Mouse (Mus musculus) limb, embryonic 12.5 days (tissue): ENCODE measurements at regions not wholly inside any gene's neighbourhood (a gene's known extent, or its start where the extent isn't known, plus 50 kb on each side); places are given as distances from the start of the nearest gene placed in this dataset.

ENCODE experiments used
- ATAC-seq: fragments of 200-750 bp; cut with Nextera tagmentation; 2 replicates; pipeline ENCODE4 v1.8.0; 2017; ENCODE audit warnings: low read depth, moderate TSS enrichment; ENCODE audit not compliant: insufficient number of reproducible peaks, insufficient read depth, low FRiP score, low TSS enrichment
- H3K27ac ChIP-seq: fragments of 300-500 bp; sonication (generic); 2 replicates; pipeline ENCODE4 v1.5.1; 2016; ENCODE audit warnings: mild to moderate bottlenecking, moderate library complexity
- H3K27me3 ChIP-seq: fragments of 300-500 bp; sonication (generic); 2 replicates; pipeline ENCODE4 v1.6.1; 2016; ENCODE audit warnings: mild to moderate bottlenecking, moderate library complexity
- H3K36me3 ChIP-seq: fragments of 300-500 bp; sonication (generic); 2 replicates; pipeline ENCODE4 v1.6.1; 2016; ENCODE audit warnings: mild to moderate bottlenecking, moderate library complexity
- H3K4me1 ChIP-seq: fragments of 300-500 bp; sonication (generic); replicated peaks from 2 replicates; pipeline ENCODE4 v1.6.1; 2016
- H3K4me2 ChIP-seq: fragments of 300-500 bp; sonication (generic); 2 replicates; pipeline ENCODE4 v1.6.1; 2016; ENCODE audit warnings: mild to moderate bottlenecking, moderate library complexity
- H3K4me3 ChIP-seq: fragments of 300-500 bp; sonication (generic); replicated peaks from 2 replicates; pipeline ENCODE4 v1.5.1; 2016; ENCODE audit warnings: mild to moderate bottlenecking
- H3K9ac ChIP-seq: fragments of 300-500 bp; sonication (generic); replicated peaks from 2 replicates; pipeline ENCODE4 v1.6.1; 2016; ENCODE audit warnings: mild to moderate bottlenecking, moderate library complexity
- H3K9me3 ChIP-seq: fragments of 300-500 bp; sonication (generic); 2 replicates; pipeline ENCODE4 v1.6.1; 2016; ENCODE audit warnings: mild to moderate bottlenecking, moderate library complexity
- whole genome bisulfite sequencing: fragments of 180-500 bp; shearing (Covaris S2); methylation state at CpG from one replicate; pipeline ENCODE4 v1.1.7; 2016; 5-methylcytosine and 5-hydroxymethylcytosine counted together

DNA sequence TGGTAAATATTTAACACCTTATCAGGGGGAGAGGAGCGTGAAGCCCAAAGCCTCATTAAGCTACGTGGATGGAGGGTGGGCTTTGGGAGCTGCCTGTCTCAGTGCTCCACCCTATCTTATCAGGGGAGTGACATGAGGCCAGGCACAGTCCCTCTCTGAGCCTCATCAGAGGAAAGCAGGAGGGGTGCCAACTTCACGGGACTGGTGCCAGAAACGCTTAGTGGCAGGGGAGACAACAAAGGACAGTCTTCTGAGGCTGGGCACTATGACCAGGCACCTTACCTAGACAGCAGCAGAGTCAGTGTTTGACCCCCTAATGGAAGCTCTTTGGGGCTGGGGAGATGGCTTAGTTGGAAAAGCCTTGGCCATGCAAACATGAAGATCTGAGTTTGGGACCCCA, 49.9 kb upstream of the 3110018I06Rik start:
- H3K27me3 ChIP-seq, result 0 out of 2 replicates have a peak, but pooled peaks cover 4% of the 10 kb centered on the region
- 70% methylated on average over 4 of the region's 4 CpGs for WGBS
- H3K9me3 ChIP-seq, result no peaks in the 10 kb centered on the region
- no peak overlapping the region for H3K9ac ChIP-seq
- no peak overlapping the region for H3K4me2 ChIP-seq
- no peaks in the 10 kb centered on the region for H3K4me1 ChIP-seq
- H3K27ac ChIP-seq, result no peak overlapping the region
- no peak overlapping the region for H3K4me3 ChIP-seq
- no peak for ATAC-seq
- no peaks in the 10 kb centered on the region for H3K36me3 ChIP-seq
